Mouse (Mus musculus): Measurements from ENCODE around the gene Rps21.

The Rps21 gene

DNA sequence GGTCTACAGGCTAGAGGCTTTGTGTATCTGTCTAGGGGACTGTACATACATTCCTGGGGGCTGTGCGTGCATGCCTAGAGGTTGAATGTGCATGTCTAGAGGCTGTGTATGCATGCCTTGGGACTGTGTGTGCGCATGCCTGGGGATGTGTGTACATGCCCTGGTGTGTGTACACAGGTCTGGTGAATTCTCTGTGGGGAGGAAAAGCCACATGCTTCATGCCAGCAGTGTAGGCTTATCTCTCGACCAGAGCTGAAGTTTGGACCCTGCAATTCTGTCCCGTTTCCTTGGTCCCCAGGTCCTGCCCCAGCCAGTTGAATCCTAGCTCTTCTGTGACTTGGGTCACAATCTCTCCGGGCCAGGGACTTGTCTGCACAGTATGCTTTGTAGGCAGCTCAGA, 34.4 kb downstream of the Rps21 start:
- DNase-seq (ENCODE audit: low spot score): no peak

GRCm38 (mm10) chr2:180292026-180292425, 34.8 kb downstream of the Rps21 start:
- no peak for DNase-seq (ENCODE audit: low spot score)

- DNase-seq (ENCODE audit: low spot score): no peak
Measured at GRCm38 (mm10) chr2:180292906-180293305, 35.7 kb downstream of the Rps21 start.

- DNase-seq (ENCODE audit: low spot score): no peak
Measured at GRCm38 (mm10) chr2:180300252-180300651, 43.1 kb downstream of the Rps21 start.

GRCm38 (mm10) chr2:180300771-180301170, 43.6 kb downstream of the Rps21 start:
- no peak for DNase-seq (ENCODE audit: low spot score)

- DNase-seq (ENCODE audit: low spot score): no peak
Measured at GRCm38 (mm10) chr2:180302201-180302600, 45.0 kb downstream of the Rps21 start.

DNA sequence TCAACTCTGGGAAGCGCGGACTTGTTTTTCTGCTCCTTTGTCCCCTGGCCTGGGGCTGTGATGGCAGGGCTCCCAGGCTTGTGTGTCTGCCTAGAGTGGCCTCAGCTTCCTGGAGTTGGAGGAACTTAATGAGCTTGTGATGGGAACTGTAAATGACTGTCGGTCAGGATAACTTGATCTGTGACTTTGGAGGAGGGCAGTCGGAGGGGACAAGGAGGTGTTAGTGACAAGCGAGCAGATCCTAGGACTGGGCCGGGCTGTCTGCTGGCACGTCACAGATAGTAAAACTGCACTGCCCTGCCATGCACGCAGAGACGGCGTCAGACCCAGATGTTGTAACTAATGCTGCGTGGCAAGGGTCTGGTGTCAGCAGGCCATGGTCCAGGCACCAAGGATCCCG, 46.3 kb downstream of the Rps21 start:
- DNase-seq (ENCODE audit: low spot score): no peak

GRCm38 (mm10) chr2:180304554-180304953, 47.4 kb downstream of the Rps21 start:
- DNase-seq (ENCODE audit: low spot score): no peak

GRCm38 (mm10) chr2:180305490-180305889, 48.3 kb downstream of the Rps21 start:
- no peak for DNase-seq (ENCODE audit: low spot score)

GRCm38 (mm10) chr2:180306009-180306408, 48.8 kb downstream of the Rps21 start:
- DNase-seq (ENCODE audit: low spot score): no peak

- no peak for DNase-seq (ENCODE audit: low spot score)
Measured at GRCm38 (mm10) chr2:180306423-180307168, 49.4 kb downstream of the Rps21 start.

DNA sequence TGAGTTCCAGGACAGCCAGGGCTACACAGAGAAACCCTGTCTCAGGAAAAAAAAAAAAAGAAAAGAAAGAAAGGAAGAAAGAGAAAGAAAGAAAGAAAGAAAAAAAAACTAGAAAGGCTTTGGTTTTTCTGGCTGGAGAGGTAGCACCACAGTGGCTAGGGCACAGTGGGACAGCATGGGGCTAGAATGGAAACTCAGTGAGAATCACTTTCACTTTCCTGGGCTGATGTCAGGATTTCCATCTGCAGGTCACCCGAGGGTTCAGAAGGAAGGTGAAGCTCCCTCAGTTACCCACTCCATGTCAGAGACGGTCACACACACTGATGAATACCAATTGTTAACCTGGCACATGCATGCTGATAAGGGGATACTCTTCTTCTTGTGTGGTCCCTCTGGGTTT, 50.5 kb downstream of the Rps21 start:
- no peak for DNase-seq (ENCODE audit: low spot score)
